Mouse (Mus musculus): Measurements from ENCODE around the gene H2al1b.

GRCm38 (mm10) chrX:11264918-11265317 lies 37.3 kb upstream of the H2al1b start:
- TF ChIP-seq CTCF (IDR thresholded peaks at IDR 0.05), result no peak
- TF ChIP-seq POLR2A (IDR thresholded peaks at IDR 0.05; ENCODE audit: insufficient read depth, low read depth, low read length), result no peak
- no peak for TF ChIP-seq EP300 (IDR thresholded peaks at IDR 0.05; ENCODE audit: insufficient read depth, low read depth, low read length)

Measured in heart, adult 2 months (tissue).